Mouse (Mus musculus): ENCODE results near the gene Gadd45gip1.

DNA sequence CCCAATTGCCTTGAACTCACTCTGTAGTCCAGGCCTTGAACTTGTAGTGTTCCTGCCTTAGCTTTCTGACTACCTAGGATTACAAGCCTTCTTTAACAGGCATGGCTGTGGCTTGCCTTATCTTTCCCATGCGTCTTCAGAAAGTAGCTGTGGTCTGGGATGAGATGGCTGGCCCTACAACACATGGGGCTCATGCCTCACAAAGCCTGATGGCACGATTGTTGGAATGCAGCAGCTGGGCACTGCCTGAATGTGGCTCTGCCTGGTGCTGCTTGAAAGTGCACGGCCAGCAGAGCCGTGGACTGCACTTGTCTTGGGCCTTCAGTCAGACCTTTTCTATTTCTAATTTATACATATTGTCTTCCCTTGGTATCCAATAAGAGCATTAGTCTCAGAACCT, 53.4 kb downstream of the Gadd45gip1 start:
- no peak for TF ChIP-seq ZC3H11A (IDR thresholded peaks at IDR 0.05; ENCODE audit: borderline replicate concordance, low read depth, low read length)
- no peak for TF ChIP-seq MAFK (IDR thresholded peaks at IDR 0.05; ENCODE audit: insufficient read depth, low read depth, low read length)
- no peak for TF ChIP-seq ZNF384 (IDR thresholded peaks at IDR 0.05; ENCODE audit: low read depth, low read length)
